Mouse (Mus musculus) C2C12 (cell line): ENCODE results near the gene Erich2.

ENCODE experiments used
- CEBPB ChIP-seq: IDR thresholded peaks from one replicate; pipeline ENCODE4 v1.6.1; 2011; ENCODE audit warnings: low read depth, mild to moderate bottlenecking, control low read depth, moderate library complexity
- CTCF ChIP-seq: IDR thresholded peaks from one replicate; pipeline ENCODE4 v1.5.1; 2011; ENCODE audit not compliant: control insufficient read depth, insufficient read depth, insufficient read length
- MYOD1 ChIP-seq: IDR thresholded peaks from one replicate; pipeline ENCODE4 v1.6.1; 2011; ENCODE audit warnings: low read depth; ENCODE audit not compliant: control insufficient read depth, insufficient read length
- MYOG ChIP-seq: IDR thresholded peaks from one replicate; pipeline ENCODE4 v1.6.1; 2011; ENCODE audit not compliant: control insufficient read depth, insufficient read length; ENCODE audit errors: extremely low read depth
- USF1 ChIP-seq: IDR thresholded peaks from one replicate; pipeline ENCODE4 v1.6.1; 2011; ENCODE audit warnings: low read depth, mild to moderate bottlenecking, control low read depth, moderate library complexity

DNA sequence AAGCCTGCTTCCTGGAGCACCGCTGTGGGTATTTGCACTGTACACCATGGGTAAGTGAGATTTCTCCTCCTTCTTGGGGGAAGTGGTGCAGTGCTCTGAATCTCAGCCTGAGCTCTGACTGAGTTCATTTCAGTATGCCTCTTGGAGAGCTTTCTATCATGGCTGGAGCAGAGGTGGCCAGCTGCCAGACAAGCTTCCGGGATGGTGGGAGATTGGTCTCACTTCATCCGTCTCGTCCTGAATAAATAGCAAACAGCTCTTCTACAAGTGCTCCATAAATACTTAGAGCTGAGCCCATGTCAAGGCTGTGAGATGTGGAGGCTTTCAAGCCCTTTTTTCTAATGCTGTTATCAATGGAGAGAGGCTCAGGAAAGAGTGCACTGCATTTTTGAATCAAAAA lies 63.1 kb downstream of the Erich2 start:
- TF ChIP-seq CTCF (no peak), MYOG (no peak), USF1 (no peak), CEBPB (no peak), MYOD1 (no peak)
